Mouse (Mus musculus) ES-Bruce4 (cell line): ENCODE data around the gene Pagr1b.

Source experiments
- CTCF ChIP-seq: IDR thresholded peaks from one replicate; pipeline ENCODE4 v1.8.1; 2011; ENCODE audit warnings: low read depth, low read length
- EP300 ChIP-seq: IDR thresholded peaks from 2 replicates; pipeline ENCODE4 v1.6.1; 2011; ENCODE audit warnings: low read depth, low read length; ENCODE audit not compliant: insufficient read depth

DNA sequence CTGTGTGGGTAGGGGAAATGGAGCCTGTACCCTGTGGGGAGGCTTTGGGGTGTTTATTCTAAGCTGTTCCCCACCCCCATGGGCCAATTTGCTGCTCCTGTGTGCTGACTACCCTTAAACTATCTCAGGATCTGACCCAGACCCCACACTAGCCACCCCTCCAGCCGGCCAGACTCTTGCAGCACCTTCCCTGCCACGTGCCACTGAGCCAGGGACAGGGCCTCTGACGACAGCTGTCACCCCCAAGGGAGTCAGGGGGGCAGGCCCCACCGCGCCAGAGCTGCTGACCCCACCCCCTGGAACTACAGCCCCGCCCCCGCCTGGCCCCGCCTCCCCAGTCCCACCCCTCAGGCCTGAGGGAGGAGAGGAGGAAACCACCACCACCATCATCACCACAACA lies 63.6 kb downstream of the Pagr1b start:
- TF ChIP-seq CTCF (no peak), EP300 (no peak)
